Mouse (Mus musculus): ENCODE measurements around the gene Tbx2. TPM values are rescaled to one million over a fixed set of nuclear protein-coding genes. Genes with fewer than 3 reads are reported as not detected.

Tbx2 gene
- polyA plus RNA-seq, 1 experiment = 19.7 TPM

DNA sequence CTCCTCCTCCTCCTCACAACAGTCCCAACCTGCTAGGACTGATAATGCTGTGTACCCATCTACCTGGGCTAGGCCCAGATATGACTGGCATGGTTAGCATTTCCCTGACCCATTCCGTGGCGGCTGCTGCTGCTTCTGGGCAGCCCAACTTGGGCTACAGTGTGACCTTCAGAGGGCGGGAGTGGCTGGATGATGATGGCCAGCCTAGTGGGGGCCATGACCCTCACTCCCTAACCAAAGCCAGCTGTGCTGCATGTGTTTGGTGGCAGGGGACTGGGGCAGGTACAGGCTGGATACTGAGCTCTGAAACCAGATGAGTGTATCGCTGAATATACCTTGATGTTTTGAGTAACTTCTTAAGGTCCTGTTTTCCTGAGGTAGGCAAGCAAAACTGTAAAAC, 8.6 kb upstream of the Tbx2 start:
- WGBS = 93% methylated on average over 4 of the region's 4 CpGs
- no peaks in the 10 kb centered on the region for H3K4me1 ChIP-seq (ENCODE audit: control insufficient read depth, insufficient read depth, insufficient read length, low read length)

DNA sequence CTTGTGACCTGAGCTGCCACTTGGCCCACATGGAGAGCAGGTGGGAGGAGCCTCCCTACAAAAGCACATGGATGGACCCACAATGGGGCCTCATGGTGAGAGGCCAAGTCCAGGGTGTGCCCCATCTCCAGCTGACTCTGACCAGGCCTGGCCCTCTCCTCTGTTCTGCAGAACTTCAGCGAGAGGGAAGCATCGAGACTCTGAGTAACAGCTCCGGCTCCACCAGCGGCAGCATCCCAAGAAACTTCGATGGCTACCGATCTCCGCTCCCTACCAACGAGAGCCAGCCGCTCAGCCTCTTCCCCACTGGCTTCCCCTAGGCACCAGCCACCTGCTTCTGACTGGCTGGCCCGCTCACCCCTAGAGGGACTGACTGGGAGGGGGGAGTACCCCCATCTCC, 7.3 kb upstream of the Tbx2 start:
- WGBS = 89% methylated on average over 10 of the region's 10 CpGs
- H3K27me3 ChIP-seq (ENCODE audit: control insufficient read depth, insufficient read depth, low read length) = peaks cover 14% of the 10 kb centered on the region
- TF ChIP-seq POLR2A (IDR thresholded peaks at IDR 0.05; ENCODE audit: low read depth, low read length) (no peak), CTCF (IDR thresholded peaks at IDR 0.05; ENCODE audit: extremely low read depth, insufficient read length, insufficient replicate concordance, low read depth, low read length) (no peak)
- H3K4me3 ChIP-seq (ENCODE audit: low read depth, low read length) = no peak overlapping the region
- no peaks in the 10 kb centered on the region for H3K36me3 ChIP-seq (ENCODE audit: control insufficient read depth, insufficient read depth, low read length)
- no peaks in the 10 kb centered on the region for H3K4me1 ChIP-seq (ENCODE audit: control insufficient read depth, insufficient read depth, insufficient read length, low read length)
- no peak overlapping the region for H3K27ac ChIP-seq (ENCODE audit: insufficient read depth, low read depth, low read length)

More for the DNA sequence above, 8.6 kb upstream of the Tbx2 start:
- no peak overlapping the region for H3K4me3 ChIP-seq (ENCODE audit: low read depth, low read length)
- TF ChIP-seq POLR2A (IDR thresholded peaks at IDR 0.05; ENCODE audit: low read depth, low read length) (no peak), CTCF (IDR thresholded peaks at IDR 0.05; ENCODE audit: extremely low read depth, insufficient read length, insufficient replicate concordance, low read depth, low read length) (no peak)
- H3K27me3 ChIP-seq (ENCODE audit: control insufficient read depth, insufficient read depth, low read length) = peaks cover 2% of the 10 kb centered on the region; the same call in 1 of the 2 replicates
- no peak overlapping the region for H3K27ac ChIP-seq (ENCODE audit: insufficient read depth, low read depth, low read length)
- H3K36me3 ChIP-seq (ENCODE audit: control insufficient read depth, insufficient read depth, low read length) = no peaks in the 10 kb centered on the region

DNA sequence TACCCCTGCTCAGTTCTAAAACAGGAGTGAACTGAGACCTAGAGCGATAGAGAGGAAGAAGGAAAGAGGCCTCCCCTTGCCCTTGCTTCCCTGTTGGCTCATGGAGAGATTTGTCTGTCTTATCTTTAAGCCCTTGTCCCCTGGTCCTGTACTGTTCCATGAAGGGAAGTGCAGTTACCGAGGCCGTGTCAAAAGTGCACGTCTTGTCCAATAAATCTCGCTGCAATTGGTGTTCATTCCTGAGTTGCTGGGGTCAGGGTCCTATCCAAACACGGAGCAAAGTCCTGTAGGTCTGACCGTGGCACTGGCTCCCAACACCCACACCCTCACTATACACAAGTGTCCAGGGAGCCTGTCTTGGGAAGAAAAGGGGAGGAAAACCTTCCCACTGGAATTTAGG, 6.5 kb upstream of the Tbx2 start:
- TF ChIP-seq CTCF (IDR thresholded peaks at IDR 0.05; ENCODE audit: extremely low read depth, insufficient read length, insufficient replicate concordance, low read depth, low read length) (no peak), POLR2A (IDR thresholded peaks at IDR 0.05; ENCODE audit: low read depth, low read length) (no peak)
- H3K4me3 ChIP-seq (ENCODE audit: low read depth, low read length) = no peak overlapping the region
- H3K27ac ChIP-seq (ENCODE audit: insufficient read depth, low read depth, low read length) = no peak overlapping the region
- H3K4me1 ChIP-seq (ENCODE audit: control insufficient read depth, insufficient read depth, insufficient read length, low read length) = no peaks in the 10 kb centered on the region
- 62% methylated on average over 7 of the region's 7 CpGs for WGBS
- H3K27me3 ChIP-seq (ENCODE audit: control insufficient read depth, insufficient read depth, low read length) = peaks cover 19% of the 10 kb centered on the region
- H3K36me3 ChIP-seq (ENCODE audit: control insufficient read depth, insufficient read depth, low read length) = no peaks in the 10 kb centered on the region

DNA sequence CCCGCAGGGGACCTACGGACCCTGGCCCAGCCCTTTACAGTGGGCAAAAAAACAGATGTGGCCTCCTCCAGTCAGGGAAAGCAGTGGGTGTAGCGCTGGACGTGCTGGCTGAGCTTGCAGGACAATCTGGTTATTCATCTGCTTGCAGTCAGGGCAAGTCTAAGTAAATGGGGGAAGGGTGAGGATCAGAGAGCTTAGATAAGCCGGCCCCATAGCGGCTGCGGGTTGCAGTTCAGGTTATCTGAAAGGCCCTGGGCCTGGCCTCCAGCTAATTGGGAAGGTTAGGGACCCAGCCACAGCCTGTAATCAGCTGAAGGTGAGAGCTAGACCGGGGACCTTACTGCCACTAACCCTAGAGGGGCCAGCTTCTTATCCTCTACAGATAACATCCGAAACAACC, 5.0 kb upstream of the Tbx2 start:
- Histone ChIP-seq H3K4me3 (ENCODE audit: low read depth, low read length) (no peak overlapping the region), H3K27ac (ENCODE audit: insufficient read depth, low read depth, low read length) (no peak overlapping the region), H3K36me3 (ENCODE audit: control insufficient read depth, insufficient read depth, low read length) (no peaks in the 10 kb centered on the region), H3K4me1 (ENCODE audit: control insufficient read depth, insufficient read depth, insufficient read length, low read length) (0 out of 2 replicates have a peak, but pooled peaks cover 3% of the 10 kb centered on the region), H3K27me3 (ENCODE audit: control insufficient read depth, insufficient read depth, low read length) (peaks cover 31% of the 10 kb centered on the region)
- no peak for TF ChIP-seq POLR2A (IDR thresholded peaks at IDR 0.05; ENCODE audit: low read depth, low read length)
- TF ChIP-seq CTCF (IDR thresholded peaks at IDR 0.05; ENCODE audit: extremely low read depth, insufficient read length, insufficient replicate concordance, low read depth, low read length) = no peak
- WGBS = 55% methylated on average over 9 of the region's 9 CpGs

DNA sequence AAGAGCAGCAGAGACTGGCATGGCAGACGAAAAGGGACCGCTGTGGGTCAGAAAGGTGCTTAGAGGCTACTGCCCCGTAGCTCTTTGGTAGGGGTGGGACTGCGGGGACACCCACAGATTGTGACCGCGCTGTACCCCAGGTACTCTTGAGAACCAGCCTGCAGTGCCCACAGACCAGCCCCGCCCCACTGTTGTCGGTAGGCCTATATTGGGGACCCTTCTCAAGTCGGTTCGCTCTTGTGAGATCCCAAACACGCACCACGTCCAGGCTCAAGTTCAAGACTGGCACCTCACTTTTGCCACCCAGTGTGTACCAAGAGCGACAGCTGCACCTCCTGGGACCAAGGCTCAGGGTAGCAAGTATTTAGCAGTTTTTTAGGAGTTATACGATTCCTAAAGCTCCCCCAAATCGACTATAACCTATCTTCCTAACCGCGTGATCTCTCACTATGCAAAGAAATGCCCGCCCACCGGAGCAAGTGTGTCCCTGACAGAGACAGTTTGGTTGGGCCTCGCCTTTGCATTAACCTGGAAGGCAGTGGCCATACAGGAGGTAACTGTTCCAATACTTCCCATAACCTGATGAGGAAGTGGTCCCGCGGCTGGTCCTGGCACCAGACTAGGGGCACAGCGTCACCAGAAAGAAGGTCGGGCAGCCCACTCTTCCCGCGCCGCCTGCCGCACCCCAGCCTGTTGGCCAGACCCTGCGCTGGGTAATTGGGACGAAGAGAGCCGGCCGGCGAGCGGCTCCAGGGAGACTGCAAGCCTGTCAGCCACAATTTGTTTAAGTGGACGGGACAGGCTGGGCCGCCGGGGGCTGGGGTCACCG, 3.4 kb upstream of the Tbx2 start:
- peaks cover 4% of the 10 kb centered on the region; the same call in 1 of the 2 replicates for H3K4me1 ChIP-seq (ENCODE audit: control insufficient read depth, insufficient read depth, insufficient read length, low read length)
- TF ChIP-seq POLR2A (IDR thresholded peaks at IDR 0.05; ENCODE audit: low read depth, low read length) (no peak), CTCF (IDR thresholded peaks at IDR 0.05; ENCODE audit: extremely low read depth, insufficient read length, insufficient replicate concordance, low read depth, low read length) (no peak)
- H3K36me3 ChIP-seq (ENCODE audit: control insufficient read depth, insufficient read depth, low read length) = no peaks in the 10 kb centered on the region
- peaks cover 47% of the 10 kb centered on the region for H3K27me3 ChIP-seq (ENCODE audit: control insufficient read depth, insufficient read depth, low read length)
- WGBS = 45% methylated on average over 38 of the region's 38 CpGs
- peak overlapping the region; percentile 36; the same call in 1 of the 2 replicates for H3K4me3 ChIP-seq (ENCODE audit: low read depth, low read length)
- 0 out of 2 replicates have a peak overlapping the region, but pooled peaks have one; percentile 14 for H3K27ac ChIP-seq (ENCODE audit: insufficient read depth, low read depth, low read length)

DNA sequence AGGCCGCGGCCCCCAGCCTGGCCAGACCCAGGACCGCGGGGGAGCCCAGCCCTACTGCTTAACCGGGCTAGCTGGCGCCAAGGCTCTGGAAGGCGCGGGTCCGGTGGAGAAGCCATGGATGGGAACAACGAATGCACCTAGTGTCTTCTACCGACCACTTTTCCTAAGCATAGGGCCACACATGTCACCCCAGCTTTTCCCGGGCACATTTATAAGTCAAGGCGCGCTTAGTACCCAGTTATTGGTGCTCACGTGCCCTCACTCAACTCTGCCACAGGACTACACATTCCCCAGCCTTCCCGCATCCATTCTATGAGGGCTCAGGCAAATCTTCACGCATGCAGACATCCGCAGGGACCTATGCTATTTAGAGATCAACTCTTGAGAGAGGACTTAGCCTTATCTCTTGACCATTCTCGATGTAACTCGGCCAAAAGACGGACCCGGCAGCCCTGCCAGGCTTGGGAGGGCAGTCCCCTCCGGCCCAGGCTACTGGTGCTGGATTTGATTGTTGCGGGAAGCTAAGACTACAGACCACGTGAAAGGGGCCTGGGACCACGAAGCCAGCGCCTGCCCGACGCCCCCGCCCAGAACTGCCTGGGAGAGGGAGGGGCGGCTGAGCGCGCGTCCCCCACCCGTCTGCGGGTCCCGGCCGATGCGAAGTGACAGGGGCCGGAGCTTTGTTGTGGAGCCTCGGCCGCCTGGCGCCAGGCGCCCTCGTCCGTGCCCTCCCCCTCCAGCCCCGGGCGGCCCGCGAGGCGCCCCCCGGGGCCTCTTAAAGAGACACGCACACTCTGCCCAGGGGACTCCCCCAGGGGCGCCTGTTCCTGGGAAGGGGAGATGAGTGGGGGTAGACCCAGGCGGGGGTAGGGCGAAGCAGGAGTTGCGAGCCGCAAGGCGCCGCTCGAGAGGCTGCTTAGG, 2.6 kb upstream of the Tbx2 start:
- peaks cover 56% of the 10 kb centered on the region for H3K27me3 ChIP-seq (ENCODE audit: control insufficient read depth, insufficient read depth, low read length)
- peaks cover 4% of the 10 kb centered on the region; the same call in 1 of the 2 replicates for H3K4me1 ChIP-seq (ENCODE audit: control insufficient read depth, insufficient read depth, insufficient read length, low read length)
- no peaks in the 10 kb centered on the region for H3K36me3 ChIP-seq (ENCODE audit: control insufficient read depth, insufficient read depth, low read length)
- TF ChIP-seq CTCF (IDR thresholded peaks at IDR 0.05; ENCODE audit: extremely low read depth, insufficient read length, insufficient replicate concordance, low read depth, low read length) (no peak), POLR2A (IDR thresholded peaks at IDR 0.05; ENCODE audit: low read depth, low read length) (no peak)
- H3K4me3 ChIP-seq (ENCODE audit: low read depth, low read length) = peak overlapping the region; percentile 36
- WGBS = 11% methylated on average over 61 of the region's 61 CpGs
- H3K27ac ChIP-seq (ENCODE audit: insufficient read depth, low read depth, low read length) = peak overlapping the region; percentile 14

All from small intestine, adult 2 months (tissue).